Mouse (Mus musculus) activated CD4-positive, CD25-positive, alpha-beta regulatory T cell, adult 4 months (primary cell): ENCODE measurements around the gene Kcnn1. TPM values are rescaled to one million over a fixed set of nuclear protein-coding genes. Genes with fewer than 3 reads are reported as not detected.

Experiments
- ATAC-seq: one replicate; pipeline ENCODE4 v1.8.0; 2017
- polyA plus RNA-seq, 2 experiments: library from polyadenylated mRNA; unstranded; fragments of 100-300 nt; shearing (Covaris generic); gene quantifications; one replicate each; pipeline ENCODE4 v1.2.1; 2017

Kcnn1 gene
- polyA plus RNA-seq, 2 experiments from 2014 or later, result not detected

DNA sequence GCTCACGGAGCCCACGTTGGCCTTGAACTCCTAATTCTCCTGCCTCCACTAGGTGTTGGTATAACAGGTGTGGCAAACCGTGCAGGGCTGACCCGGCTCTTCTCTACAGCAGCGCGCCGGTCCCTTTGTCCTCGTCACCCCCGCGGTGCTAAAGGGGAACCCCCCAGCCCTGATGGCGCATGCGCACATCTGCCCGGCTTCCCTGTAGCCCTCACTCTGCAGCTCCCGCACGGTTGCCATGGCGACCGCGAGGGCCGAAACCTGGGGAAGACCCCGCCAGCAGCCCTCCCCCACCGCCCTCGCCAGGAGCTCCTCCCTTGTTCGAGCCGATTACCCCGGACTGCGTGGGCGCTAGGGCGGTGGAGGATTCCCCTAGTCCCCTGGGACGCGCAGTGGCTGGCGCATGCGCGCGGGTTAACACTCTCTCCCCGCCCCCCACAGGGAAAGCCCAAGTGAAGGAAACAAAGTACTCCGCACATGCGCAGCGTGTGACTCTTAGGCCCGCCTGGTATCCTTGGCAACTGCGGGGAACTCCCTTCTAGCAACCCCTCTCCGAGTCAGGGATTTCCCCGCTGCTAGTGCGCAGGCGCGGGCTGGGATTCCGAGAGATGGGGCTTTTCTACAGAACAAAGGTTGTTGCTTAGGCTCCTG is 2.4 kb upstream of the Kcnn1 start:
- ATAC-seq, result peak; percentile 81

DNA sequence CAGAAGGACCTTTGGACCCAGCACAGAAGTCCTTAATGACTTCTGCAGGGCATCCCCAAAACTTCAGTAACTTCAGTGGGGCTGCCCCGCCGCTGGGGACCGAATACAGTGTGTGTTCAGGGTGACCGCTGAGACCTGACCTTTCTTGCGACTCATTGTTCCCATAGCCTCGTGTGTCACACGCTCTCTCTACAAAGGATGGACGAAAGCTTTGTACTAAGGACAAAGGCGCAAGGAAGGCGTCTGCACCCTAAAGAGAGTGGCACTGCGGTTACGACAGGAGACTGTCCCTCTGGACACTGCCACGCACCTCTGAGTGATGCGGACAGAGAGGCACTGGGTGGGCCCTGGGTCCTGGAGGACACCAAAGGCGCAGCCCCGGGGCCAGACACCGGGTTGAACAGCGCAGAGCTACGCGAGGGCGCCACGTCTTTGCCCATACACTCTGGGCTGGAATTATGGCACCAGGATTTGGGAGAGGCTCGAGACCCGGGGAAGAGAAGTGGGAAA is 1.7 kb upstream of the Kcnn1 start:
- ATAC-seq, result no peak

DNA sequence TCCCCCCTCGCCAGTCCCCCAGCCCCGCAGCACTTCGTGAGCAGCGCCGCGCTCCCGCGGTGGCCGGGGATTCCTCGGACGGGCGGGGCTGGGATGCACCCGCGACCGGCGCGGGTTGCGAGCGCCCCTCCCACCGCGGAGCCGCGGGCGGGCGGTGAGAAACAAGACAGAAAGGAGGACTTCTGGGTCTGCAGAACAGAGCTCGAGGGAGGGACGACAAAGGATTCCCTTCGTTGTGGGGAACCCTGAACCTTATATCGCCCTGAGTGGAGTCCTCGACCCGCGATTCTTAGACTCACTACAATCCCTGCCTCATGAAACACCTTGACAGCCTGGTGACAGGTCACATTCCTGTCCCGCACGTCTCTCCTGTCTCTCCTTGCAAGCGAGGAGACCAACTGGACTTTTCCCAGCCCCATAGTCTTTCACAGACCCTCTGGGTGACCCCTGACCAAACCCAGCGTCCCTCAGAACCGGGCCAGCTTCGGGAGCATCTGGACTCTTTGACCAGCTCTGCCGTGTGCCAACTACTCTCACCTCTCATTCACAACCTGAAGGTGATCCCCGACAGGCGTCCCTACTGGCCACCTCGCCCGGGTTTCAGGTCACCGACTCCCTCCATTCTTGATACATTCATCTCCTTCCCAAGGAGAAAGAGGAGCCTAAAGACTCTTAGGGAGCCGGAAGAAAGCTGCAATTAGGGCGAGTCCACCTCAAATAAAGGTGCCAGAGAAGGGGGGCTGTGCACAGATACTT is 1.1 kb upstream of the Kcnn1 start:
- no peak for ATAC-seq

DNA sequence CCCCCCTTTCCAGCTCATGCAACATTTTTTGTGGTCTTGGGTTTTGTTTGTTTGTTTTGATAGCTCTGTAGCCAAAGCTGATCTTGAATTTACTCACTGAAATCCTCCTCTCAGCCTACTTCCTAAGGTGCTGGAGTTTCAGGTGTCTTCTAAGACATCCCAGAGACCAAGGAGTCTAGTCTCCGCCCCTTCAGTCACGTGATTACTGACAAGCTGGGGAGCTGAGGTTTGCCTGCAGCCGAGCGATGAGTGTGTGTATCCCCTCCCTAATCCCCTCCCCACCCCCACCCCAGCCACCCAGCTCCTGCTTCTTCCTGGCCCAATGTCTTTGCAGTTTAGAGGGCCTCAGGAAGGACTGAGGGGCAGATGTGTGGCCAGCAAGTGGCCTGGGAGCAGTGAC is 5.5 kb downstream of the Kcnn1 start:
- ATAC-seq, result no peak

GRCm38 (mm10) chr8:70856541-70857197 is 6.4 kb downstream of the Kcnn1 start:
- no peak for ATAC-seq

GRCm38 (mm10) chr8:70856028-70856427 is 7.0 kb downstream of the Kcnn1 start:
- ATAC-seq, result no peak

DNA sequence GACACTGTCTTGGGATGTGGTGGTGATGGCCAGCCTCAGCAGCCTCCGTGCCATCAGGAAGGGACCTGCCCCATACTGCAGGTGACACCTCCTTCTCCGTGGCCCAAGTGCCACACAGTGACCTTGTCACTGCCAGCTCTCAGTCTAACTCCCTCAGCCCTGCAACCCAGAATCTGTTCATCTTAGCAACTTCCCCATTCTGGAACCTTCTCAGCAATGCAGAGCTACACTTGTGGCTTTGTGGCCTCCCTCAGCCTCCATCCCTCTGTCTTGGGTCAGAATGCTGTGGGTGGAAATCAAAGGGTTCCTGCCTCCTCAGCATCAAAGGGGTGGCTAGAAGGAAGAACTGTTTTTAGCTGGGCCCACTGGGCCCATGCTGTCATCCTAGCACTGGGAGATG is 9.2 kb downstream of the Kcnn1 start:
- ATAC-seq, result no peak

- ATAC-seq, result no peak
Measured at GRCm38 (mm10) chr8:70852595-70853231, 10.3 kb downstream of the Kcnn1 start.

DNA sequence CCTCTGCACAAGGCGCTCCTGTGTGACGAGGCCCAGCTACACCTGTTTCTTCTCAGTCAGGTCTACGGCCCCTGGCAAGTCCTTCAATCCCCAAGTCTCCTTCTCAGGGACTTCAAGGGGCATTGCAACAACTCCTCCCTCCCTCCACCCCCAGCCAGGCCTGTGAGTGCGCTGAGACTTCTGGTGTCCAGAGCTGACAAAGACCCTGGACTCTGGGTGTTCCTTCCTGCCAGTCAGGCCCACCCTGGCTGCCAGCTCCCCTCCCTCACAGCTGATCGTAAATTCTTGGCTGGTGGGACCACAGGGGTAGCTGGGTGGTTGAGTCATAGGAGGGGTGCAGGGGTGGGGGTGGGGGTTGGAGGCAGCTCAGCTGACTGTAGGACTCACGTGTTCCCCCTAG is 11.2 kb downstream of the Kcnn1 start:
- no peak for ATAC-seq

DNA sequence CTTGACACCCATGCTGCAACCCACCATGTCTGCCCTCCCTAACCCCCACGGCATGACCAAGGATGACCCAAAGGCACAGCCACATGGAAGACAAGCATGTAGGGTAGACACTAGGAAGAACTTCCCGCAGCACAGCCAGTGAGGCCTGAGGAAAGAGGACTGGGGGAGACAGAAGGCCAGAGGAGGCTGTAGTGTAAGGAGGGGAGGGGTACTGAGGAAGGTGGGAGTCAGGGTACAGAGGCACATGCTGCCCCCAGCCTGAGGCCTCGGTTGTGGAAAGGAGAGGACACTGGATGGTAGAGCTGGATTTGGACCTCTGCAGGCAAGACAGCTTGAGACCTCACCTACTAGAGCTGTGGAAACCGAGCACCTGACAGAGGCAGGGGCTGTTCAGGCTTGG is 12.1 kb downstream of the Kcnn1 start:
- no peak for ATAC-seq

DNA sequence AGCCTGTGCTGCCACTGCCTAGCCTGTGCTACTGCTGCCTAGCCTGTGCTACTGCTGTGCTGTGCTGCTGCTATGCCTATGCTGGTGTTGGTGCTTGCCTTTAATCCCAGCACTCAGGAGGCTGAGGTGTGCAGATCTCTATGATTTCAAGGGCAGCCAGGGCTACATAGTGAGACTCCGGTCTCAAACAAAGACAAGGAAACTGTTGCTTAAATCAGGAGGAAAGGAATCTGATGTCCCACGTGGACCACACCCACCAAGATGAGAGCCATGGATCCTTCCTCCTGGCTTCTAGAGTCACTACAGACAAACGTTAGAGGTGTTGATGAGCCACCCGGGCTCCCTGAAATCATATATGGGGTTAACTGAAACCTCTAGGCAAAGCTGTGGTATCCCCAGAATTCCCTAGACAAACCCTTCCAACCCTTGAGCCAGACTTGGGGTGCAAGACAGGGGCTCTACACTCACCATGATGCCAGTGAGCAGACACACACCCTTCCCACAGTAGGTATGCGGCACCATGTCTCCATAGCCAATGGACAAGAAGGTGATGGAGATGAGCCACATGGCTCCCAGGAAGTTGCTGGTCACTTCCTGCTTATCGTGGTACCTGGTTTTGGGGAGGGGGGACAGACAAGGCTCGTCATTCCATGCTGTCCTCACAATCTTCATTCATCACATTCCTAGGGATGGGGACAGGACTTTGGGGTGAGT is 12.8 kb downstream of the Kcnn1 start:
- ATAC-seq, result no peak

- ATAC-seq, result no peak
Measured at GRCm38 (mm10) chr8:70849333-70849990, 13.6 kb downstream of the Kcnn1 start.

DNA sequence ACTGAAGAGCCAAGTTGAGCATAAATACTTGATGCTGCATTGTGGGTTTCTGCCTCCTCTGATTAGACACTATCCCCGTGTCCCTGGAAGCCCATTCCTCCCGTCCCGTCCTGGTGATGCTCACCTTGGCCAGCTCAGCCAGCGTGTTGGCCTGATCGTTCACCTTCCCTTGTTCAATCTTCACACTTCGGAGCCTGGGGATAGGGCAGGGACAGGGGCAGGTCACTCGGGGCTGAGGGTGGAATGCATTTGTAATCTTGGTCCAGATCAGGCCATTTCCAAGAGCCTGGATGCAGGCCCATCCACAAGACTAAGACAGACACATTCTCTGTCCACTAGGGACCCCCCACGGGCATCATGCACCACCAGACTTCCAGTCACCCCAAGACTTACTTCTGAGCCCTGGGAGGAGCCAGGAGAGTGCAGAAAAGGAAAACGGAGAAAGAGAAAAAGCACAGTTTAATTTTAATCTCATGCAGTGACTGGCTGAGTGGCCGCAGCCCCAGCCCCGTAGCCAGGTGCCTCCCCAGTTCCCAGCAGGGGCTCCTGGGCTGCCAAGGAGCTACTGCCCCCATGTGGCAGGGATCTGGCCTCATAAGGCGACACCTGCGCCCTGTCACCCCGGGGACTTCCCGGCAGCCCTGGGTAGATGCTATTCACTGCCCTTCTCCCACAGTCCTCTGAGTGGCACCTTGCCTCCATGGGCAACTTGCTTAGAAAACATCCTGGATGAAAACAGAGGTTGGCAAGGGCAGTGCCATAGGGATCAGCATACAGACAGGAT is 16.5 kb downstream of the Kcnn1 start:
- ATAC-seq, result peak; percentile 28

- no peak for ATAC-seq
Measured at GRCm38 (mm10) chr8:70845108-70845507, 17.9 kb downstream of the Kcnn1 start.

GRCm38 (mm10) chr8:70844523-70844922 is 18.5 kb downstream of the Kcnn1 start:
- ATAC-seq, result peak; percentile 27

DNA sequence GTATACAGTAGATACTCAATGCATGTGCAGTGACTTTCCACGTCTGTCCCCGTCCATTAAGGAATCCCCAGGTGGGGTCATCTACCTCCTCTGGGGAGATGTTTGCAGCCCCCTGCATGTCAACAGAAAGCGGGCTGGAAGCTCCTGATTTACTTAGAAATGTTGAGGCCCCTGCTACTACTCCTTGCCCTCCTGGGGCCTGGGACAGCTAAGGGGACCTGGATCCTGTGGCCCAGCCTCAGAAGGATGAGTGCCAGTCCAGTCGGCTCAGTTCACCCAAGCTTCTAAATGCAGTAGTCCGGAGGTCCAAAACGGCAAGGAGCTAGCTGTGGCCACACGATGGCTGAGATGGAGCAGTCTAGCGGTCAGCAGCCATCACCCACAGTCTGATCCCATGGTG is 19.1 kb downstream of the Kcnn1 start:
- ATAC-seq, result no peak

DNA sequence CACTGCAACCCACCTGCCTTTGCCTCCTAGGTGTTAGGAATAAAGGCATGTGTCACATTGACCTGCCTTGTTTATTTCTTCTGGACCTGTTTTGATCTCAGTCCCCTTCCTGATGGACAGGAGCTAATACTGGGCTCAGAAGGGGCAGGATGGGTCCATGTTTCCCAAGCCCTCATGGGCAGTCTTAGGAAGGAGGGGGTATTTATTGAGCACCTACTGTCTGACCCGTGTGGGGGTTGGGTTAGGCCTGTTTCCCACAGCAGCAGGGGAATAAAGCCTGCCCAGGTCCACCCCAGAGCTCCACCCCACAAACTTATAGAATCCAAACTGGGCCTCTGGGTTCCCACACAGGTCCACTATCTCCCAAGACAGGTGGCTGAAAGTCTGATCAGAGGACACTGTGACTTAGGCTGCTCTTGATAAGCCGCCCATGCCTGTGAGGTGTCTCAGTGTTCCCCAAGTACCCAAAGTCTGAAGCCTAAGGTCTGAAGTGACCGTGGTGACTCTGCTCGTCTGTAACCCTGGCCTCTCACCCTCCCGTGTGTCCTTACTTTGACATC is 19.8 kb downstream of the Kcnn1 start:
- no peak for ATAC-seq

- ATAC-seq, result no peak
Measured at GRCm38 (mm10) chr8:70842484-70842883, 20.6 kb downstream of the Kcnn1 start.

- ATAC-seq, result no peak
Measured at GRCm38 (mm10) chr8:70841147-70842072, 21.6 kb downstream of the Kcnn1 start.

- ATAC-seq, result no peak
Measured at GRCm38 (mm10) chr8:70840590-70840989, 22.5 kb downstream of the Kcnn1 start.
